15 mouse cellular contexts compared by ENCODE assay signal in genomic region chr8:37019571-37019970, GRCm38 (mm10). TPM values are rescaled to one million over a fixed set of nuclear protein-coding genes. Genes with fewer than 3 reads are reported as not detected.
"Had no signal": no experiment of that assay in that cellular context is flagged by ENCODE, and none has a peak within 500 bp of the region (broad histone marks: within the 10 kb centered on the region; RNA-seq: fewer than 3 reads in every experiment).

No protein-coding gene starts in this region.

- DNase-seq: kidney, postnatal 14 days; right cerebral cortex, postnatal 14 days; thymus, postnatal 36 days had no signal

- H3K36me3 ChIP-seq: limb, embryonic 10.5 days; liver, embryonic 15.5 days; midbrain, embryonic 12.5 days; neural tube, embryonic 13.5 days had no signal

- ATAC-seq: intestine, postnatal 0 days; lung, postnatal 0 days; midbrain, embryonic 16.5 days had no signal

- H3K9me3 ChIP-seq: limb, embryonic 10.5 days; liver, embryonic 15.5 days; megakaryocyte, embryonic 14.5 days; midbrain, embryonic 12.5 days; neural tube, embryonic 13.5 days had no signal

- H3K27ac ChIP-seq: left cerebral cortex, adult 2 months; limb, embryonic 10.5 days; liver, embryonic 15.5 days; macrophage; midbrain, embryonic 12.5 days; neural tube, embryonic 13.5 days had no signal

- H3K4me2 ChIP-seq: liver, embryonic 11.5 days; liver, embryonic 15.5 days; midbrain, embryonic 12.5 days; neural tube, embryonic 13.5 days had no signal

- H3K4me3 ChIP-seq: left cerebral cortex, adult 2 months; limb, embryonic 10.5 days; liver, embryonic 15.5 days; megakaryocyte, embryonic 14.5 days; midbrain, embryonic 12.5 days; neural tube, embryonic 13.5 days had no signal

- H3K27me3 ChIP-seq: liver, embryonic 15.5 days; megakaryocyte, embryonic 14.5 days; midbrain, embryonic 12.5 days; neural tube, embryonic 13.5 days had no signal

- H3K9ac ChIP-seq: liver, embryonic 15.5 days; midbrain, embryonic 12.5 days; neural tube, embryonic 13.5 days had no signal

- H3K4me1 ChIP-seq: limb, embryonic 10.5 days; liver, embryonic 15.5 days; megakaryocyte, embryonic 14.5 days; midbrain, embryonic 12.5 days; neural tube, embryonic 13.5 days had no signal

RNA-seq across cellular contexts. Expression of gene AI429214, which starts 26.2 kb away (rescaled TPM):
- polyA plus RNA-seq: liver, embryonic 11.5 days; liver, embryonic 15.5 days; small intestine, adult 2 months had no signal
